Mouse (Mus musculus) urinary bladder, adult 18-20 months (tissue): ENCODE data around the gene Gm17455.

ENCODE experiments used
- DNase-seq, 2 experiments: peaks; one replicate each; pipeline ENCODE4 v3.0.0; 2022; ENCODE audit warnings: low spot score in 2 of 2, mixed read lengths in 2 of 2

The Gm17455 gene

DNA sequence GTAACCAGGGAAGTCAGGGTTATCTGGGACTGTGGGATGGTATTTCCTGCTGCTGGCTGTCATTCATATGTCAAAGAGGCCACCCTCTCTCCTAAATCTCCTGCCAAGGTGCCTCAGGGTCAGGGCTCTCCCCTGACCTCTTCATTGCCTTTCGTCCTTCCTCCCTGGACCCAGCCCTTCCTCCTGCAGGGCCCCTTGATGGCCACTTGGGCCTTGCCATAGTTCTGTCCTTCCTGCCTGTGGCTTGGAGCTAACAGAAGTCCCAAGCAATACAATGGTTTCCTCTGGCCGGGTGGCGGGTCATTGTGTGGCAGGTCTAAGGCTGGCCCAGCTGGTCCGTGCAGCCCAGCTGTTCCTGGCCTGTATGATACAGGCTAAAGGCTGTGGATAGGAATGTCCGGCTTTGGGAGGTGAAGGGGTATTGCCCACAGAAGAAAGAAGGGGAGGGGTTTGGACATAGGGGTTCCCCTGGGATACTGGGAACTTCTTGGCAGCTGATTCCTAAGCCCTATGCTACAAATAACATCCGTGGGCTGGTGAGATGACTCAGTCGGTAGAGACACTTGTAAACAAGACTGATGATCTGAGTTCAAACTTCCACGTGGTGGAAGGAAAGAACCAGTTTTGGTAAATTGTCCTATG lies 25.5 kb upstream of the Gm17455 start:
- DNase-seq: no peak

- DNase-seq: no peak
These were observed 22.8 kb upstream of the Gm17455 start for GRCm38 (mm10) chr10:60376704-60377103.

DNA sequence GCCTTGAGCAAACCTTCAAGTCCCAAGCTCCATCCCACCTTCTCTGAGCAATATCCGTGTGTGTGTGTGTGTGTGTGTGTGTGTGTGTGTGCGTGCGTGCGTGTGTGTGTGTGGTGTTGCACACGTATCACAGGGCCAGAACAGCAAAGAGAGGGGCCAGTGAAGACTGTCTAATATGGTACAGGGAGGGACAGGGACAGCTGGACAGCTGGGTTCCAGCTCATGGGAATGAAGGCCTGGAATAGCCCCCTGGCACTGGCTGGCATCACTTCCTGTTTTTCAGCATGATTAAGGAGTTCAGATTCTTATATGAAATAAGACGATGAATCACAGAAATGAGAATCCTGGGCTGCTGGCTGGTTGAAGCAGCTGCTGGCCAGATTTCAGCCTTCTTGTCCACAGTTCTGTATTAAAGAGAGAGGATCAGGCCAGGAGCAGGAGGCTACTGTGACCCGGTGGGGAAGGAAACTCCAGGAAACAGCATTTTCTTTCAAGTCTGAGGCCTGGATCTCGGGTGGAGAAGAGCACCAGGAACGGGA lies 20.0 kb upstream of the Gm17455 start:
- DNase-seq: no peak

- no peak for DNase-seq
These were observed 19.3 kb upstream of the Gm17455 start for GRCm38 (mm10) chr10:60380229-60380628.

DNA sequence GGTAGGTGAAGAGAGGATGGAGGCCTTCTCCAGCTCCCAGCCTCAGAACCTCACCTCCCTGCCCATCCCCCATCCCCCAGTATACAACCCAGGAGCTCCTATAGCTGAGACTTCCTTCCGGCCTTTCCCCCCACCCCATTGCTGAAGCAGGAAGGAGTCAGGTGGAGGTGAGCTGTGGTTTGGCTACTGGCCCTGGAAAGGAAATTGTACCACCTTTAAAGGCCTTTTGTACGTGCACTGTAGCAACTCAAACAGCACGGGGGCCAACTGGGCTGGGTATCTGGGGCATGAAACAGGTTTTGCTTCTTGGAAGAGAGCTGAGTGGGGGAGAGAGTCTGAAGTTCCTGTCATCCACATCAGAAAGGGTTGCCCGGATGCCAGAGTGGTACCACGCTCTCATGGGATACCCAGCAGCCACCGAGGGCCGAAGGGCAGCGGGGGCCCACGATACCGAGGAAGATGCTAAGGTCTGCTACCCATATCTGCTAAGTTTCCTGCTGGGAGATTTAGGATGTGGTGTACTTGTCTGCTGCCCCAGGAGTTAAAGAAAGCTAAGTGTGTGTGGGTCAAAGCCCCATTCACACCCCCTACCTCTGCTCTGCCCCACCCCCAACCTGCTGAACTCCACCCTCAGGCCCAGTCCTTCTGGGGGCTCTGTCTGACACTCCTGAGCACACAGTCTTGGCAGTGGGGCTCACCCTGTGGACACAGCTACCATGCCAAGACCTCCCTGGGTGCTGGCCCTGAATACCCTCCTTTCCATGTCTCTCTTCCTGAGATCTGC lies 18.2 kb upstream of the Gm17455 start:
- DNase-seq: no peak

- no peak for DNase-seq
These were observed 11.2 kb upstream of the Gm17455 start for GRCm38 (mm10) chr10:60388332-60388731.

GRCm38 (mm10) chr10:60389447-60389865 lies 10.1 kb upstream of the Gm17455 start:
- no peak for DNase-seq

DNA sequence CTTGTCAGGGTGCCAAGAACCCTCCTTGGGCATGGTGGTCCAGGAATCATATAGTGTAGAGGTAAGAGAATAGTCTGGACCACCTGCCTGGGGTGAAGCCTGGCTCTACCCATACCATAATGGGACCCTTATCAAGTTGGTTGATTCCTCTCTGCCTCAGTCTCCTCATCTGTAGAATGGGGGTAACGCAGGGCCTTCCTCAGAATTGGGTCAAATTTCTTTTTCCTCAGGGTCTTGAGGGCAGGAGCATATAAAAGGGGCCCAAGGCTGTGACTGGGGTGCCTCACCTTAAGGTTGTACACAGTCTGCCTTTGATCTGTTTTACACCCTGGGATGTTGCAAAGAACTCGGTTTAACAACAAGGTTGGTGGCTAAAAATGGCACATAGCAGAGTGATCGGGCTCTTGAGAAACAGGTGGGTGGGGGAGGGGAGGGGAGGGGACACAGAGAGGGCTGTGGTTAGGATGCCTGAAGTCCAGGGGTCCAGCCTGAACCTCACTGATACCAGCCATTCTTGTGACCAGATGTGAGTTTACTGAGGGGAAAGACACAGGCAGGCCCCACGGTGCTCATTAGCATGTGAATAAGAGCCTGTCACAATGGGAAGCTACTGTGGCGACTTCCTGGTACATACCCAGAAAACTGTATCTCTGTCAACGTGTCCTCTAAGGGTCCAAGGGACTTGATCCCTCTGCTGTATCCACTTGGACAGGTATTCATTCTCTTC lies 9.2 kb upstream of the Gm17455 start:
- no peak for DNase-seq

DNA sequence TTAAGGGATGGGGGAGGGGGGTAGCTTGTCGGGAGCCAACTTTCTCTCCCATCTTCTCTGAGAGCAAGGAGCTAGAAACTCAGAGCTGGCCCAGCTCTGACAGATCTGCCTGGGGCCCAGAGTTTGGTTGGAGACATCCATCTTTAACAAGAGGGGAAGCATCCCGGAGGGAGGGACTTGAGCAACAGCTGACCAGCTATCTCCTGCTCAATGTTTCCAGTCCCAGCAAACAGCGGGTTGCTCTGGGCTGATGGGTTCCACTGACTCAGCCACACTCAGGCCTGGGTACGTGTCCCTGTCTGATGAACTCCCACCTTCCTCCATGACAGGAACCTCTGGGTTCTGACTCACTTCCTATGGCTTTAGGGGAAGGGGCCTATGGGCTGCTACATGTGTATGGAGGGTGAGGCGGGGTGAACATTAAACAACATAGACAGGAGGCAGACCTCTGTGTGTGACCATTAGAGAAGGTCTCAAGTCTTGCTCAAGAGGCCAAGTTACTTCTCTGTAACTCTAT lies 8.6 kb upstream of the Gm17455 start:
- DNase-seq: no peak

DNA sequence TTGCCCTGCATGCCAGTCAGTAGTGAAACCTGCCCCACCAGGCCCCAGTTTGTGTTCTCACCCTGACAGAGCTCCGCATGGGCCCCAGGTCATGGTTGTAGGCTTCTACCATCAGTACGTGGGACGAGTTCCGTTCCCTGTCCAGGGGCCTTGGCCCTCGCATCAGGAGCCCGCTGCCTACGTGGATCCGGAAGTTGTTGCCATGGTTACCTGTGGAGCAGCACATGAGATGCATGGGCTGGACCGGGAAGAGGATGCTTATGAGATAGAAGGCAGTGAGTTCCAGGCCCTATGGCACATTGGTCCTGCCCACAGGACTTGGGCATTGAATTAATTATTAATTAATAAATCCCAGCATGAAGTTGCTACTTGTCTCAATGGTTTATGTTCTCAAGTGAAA lies 7.9 kb upstream of the Gm17455 start:
- DNase-seq: no peak

- no peak for DNase-seq
These were observed 4.6 kb upstream of the Gm17455 start for GRCm38 (mm10) chr10:60394936-60395335.

DNA sequence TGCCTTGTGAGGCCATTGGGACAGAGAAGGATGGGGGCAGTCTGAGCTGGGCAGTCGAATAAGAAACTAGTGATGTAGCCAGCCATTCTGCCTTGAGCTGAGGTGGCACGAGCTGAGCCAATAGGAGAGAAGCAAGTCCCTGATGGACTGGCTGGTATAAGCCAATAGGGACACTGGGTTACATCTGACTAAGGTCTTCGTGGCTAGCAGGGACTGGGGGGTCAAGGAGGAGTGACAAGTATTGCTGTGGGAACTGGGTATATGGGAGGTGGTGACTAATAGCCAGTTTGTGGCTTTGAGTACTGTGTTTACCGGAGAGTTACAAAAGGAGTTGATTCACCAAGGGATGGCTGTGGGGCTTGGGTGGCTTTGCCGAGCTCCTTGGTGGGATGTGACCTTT lies 3.9 kb upstream of the Gm17455 start:
- no peak for DNase-seq

- no peak for DNase-seq
These were observed 1.3 kb upstream of the Gm17455 start for GRCm38 (mm10) chr10:60398051-60398814.

GRCm38 (mm10) chr10:60400507-60401295 lies 1.2 kb downstream of the Gm17455 start:
- DNase-seq: no peak

GRCm38 (mm10) chr10:60405460-60406177 lies 6.1 kb downstream of the Gm17455 start:
- DNase-seq: no peak

GRCm38 (mm10) chr10:60407831-60408230 lies 8.3 kb downstream of the Gm17455 start:
- DNase-seq: peak; percentile 31 to 52

- DNase-seq: no peak
These were observed 12.3 kb downstream of the Gm17455 start for GRCm38 (mm10) chr10:60411794-60412193.

GRCm38 (mm10) chr10:60413756-60414155 lies 14.2 kb downstream of the Gm17455 start:
- no peak for DNase-seq

GRCm38 (mm10) chr10:60417041-60417440 lies 17.5 kb downstream of the Gm17455 start:
- no peak for DNase-seq

- peak in 1 of 2 experiments; percentile 53 for DNase-seq
These were observed 18.6 kb downstream of the Gm17455 start for GRCm38 (mm10) chr10:60418137-60418536.
